Mouse (Mus musculus) lung, postnatal 0 days (tissue): ENCODE results near the gene Ttll8.

Experiments
- CTCF ChIP-seq: IDR thresholded peaks from 2 replicates; pipeline ENCODE4 v1.5.1; 2016; ENCODE audit warnings: antibody characterized with exemption, mild to moderate bottlenecking
- EP300 ChIP-seq: IDR thresholded peaks from 2 replicates; pipeline ENCODE4 v1.6.1; 2016; ENCODE audit warnings: antibody characterized with exemption, mild to moderate bottlenecking, control low read depth

- no peak for TF ChIP-seq CTCF
- TF ChIP-seq EP300: no peak
Observed at GRCm38 (mm10) chr15:88920065-88920464, 34.2 kb downstream of the Ttll8 start.
